Mouse (Mus musculus): ENCODE measurements around the gene Utp14b. TPM values are rescaled to one million over a fixed set of nuclear protein-coding genes. Genes with fewer than 3 reads are reported as not detected.

Utp14b gene
- polyA plus RNA-seq (2021; fragmentation: Nextera tagmentation): 1.3 and 2.0 TPM in 2 replicates
- long read RNA-seq, experiment 1, full-length matches to known transcripts: 7 of 8 reads
- long read RNA-seq, experiment 1, partial matches to known transcripts: 0 of 8 reads
- long read RNA-seq, experiment 1, other reads (novel, unspliced or antisense): 1 of 8 reads
- long read RNA-seq, experiment 2, full-length matches to known transcripts: 2 of 2 reads
- long read RNA-seq, experiment 2, partial matches to known transcripts: 0 of 2 reads
- long read RNA-seq, experiment 2, other reads (novel, unspliced or antisense): 0 of 2 reads

GRCm38 (mm10) chr1:78657671-78658440, at the start of gene Utp14b, which contains the start of gene Acsl3:
Utp14b (plus strand) TSS chr1:78658038.
Acsl3 (plus strand) TSS chr1:78657825.

Other genes with a start within 250 kb of the Utp14b start
- 60.2 and 63.6 TPM in 2 replicates for gene Farsb, start 169.1 kb upstream of the Utp14b start, polyA plus RNA-seq (2021; fragmentation: Nextera tagmentation)
- gene Mogat1, start 147.0 kb upstream of the Utp14b start, polyA plus RNA-seq (2021; fragmentation: Nextera tagmentation): 0.67 and 1.5 TPM in 2 replicates
- gene BC035947, start 145.9 kb upstream of the Utp14b start, polyA plus RNA-seq (2021; fragmentation: Nextera tagmentation): 0.27 and 0.28 TPM in 2 replicates
- 76.3 and 80.2 TPM in 2 replicates for gene Acsl3, start 213 bp upstream of the Utp14b start, polyA plus RNA-seq (2021; fragmentation: Nextera tagmentation)
- 0.21 and 0.53 TPM in 2 replicates for gene Kcne4, start 158.7 kb downstream of the Utp14b start, polyA plus RNA-seq (2021; fragmentation: Nextera tagmentation)